Mouse (Mus musculus): ENCODE results near the gene Acap1. TPM values are rescaled to one million over a fixed set of nuclear protein-coding genes. Genes with fewer than 3 reads are reported as not detected.
"Not testable (repeated sequence)": the region's sequence is repeated elsewhere in the genome, so short reads cannot be mapped to it uniquely, and the experiment has no call there.

Gene Acap1
- polyA plus RNA-seq, 1 experiment from 2014 or later = 0.75 TPM

DNA sequence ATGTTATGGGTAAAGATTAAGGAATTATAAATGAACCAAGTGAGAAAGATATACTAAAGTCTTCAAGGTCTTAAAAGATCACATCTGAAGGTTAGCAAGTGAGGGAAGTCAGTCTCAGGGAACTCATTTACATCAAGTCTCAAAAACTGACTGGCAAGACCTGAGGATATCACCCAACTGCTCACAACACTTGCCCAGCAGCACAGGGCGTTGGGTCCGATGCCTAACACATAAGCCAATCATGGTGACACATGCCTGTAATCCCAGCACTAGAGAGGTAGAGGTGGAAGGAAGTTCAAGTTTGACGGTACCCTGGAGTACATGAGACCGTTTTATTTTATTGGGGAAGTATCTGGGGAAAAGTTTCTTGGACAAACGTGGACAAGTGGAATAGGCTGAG, 22.8 kb upstream of the Acap1 start:
- no peaks in the 10 kb centered on the region for H3K27me3 ChIP-seq (ENCODE audit: control insufficient read depth, insufficient read depth, low read length)
- no peaks in the 10 kb centered on the region for H3K9me3 ChIP-seq (ENCODE audit: control insufficient read depth, low read length)
- 90% methylated on average over 5 of the region's 5 CpGs for WGBS
- peaks cover 32% of the 10 kb centered on the region for H3K4me1 ChIP-seq (replicated peaks; ENCODE audit: control insufficient read depth, insufficient read depth, low read length)
- no peak for DNase-seq (ENCODE audit: low spot score)
- peaks cover 15% of the 10 kb centered on the region for H3K36me3 ChIP-seq (ENCODE audit: control insufficient read depth, insufficient read depth, low read length)
- no peak overlapping the region for H3K9ac ChIP-seq (ENCODE audit: low read length)
- H3K27ac ChIP-seq (ENCODE audit: low read depth, low read length) = no peak overlapping the region
- no peak overlapping the region for H3K4me3 ChIP-seq (ENCODE audit: low read depth, low read length)
- ATAC-seq (replicated peaks; ENCODE audit: low FRiP score) = no peak
- H3K4me2 ChIP-seq (ENCODE audit: low read depth, low read length, severe bottlenecking) = no peak overlapping the region

GRCm38 (mm10) chr11:69917379-69917948, 22.1 kb upstream of the Acap1 start:
- H3K27me3 ChIP-seq (ENCODE audit: control insufficient read depth, insufficient read depth, low read length) = no peaks in the 10 kb centered on the region
- no peak overlapping the region for H3K4me3 ChIP-seq (ENCODE audit: low read depth, low read length)
- peaks cover 29% of the 10 kb centered on the region for H3K4me1 ChIP-seq (replicated peaks; ENCODE audit: control insufficient read depth, insufficient read depth, low read length)
- H3K9ac ChIP-seq (ENCODE audit: low read length) = no peak overlapping the region
- no peak overlapping the region for H3K27ac ChIP-seq (ENCODE audit: low read depth, low read length)
- DNase-seq (ENCODE audit: low spot score) = no peak
- WGBS = 87% methylated on average over 8 of the region's 8 CpGs
- peaks cover 18% of the 10 kb centered on the region for H3K36me3 ChIP-seq (ENCODE audit: control insufficient read depth, insufficient read depth, low read length)
- no peak for ATAC-seq (replicated peaks; ENCODE audit: low FRiP score)
- no peaks in the 10 kb centered on the region for H3K9me3 ChIP-seq (ENCODE audit: control insufficient read depth, low read length)
- no peak overlapping the region for H3K4me2 ChIP-seq (ENCODE audit: low read depth, low read length, severe bottlenecking)

- not testable (repeated sequence) for H3K9ac ChIP-seq (ENCODE audit: low read length); DNase-seq (ENCODE audit: low spot score); H3K27me3 ChIP-seq (ENCODE audit: control insufficient read depth, insufficient read depth, low read length); H3K4me3 ChIP-seq (ENCODE audit: low read depth, low read length); H3K27ac ChIP-seq (ENCODE audit: low read depth, low read length); H3K4me2 ChIP-seq (ENCODE audit: low read depth, low read length, severe bottlenecking); ATAC-seq (replicated peaks; ENCODE audit: low FRiP score); H3K9me3 ChIP-seq (ENCODE audit: control insufficient read depth, low read length)
- WGBS = 58% methylated on average over 7 of the region's 7 CpGs
- peaks cover 23% of the 10 kb centered on the region for H3K36me3 ChIP-seq (ENCODE audit: control insufficient read depth, insufficient read depth, low read length)
- peaks cover 29% of the 10 kb centered on the region for H3K4me1 ChIP-seq (replicated peaks; ENCODE audit: control insufficient read depth, insufficient read depth, low read length)
Measured at GRCm38 (mm10) chr11:69916652-69917378, 21.5 kb upstream of the Acap1 start.

GRCm38 (mm10) chr11:69915667-69916627, 20.6 kb upstream of the Acap1 start:
- peaks cover 25% of the 10 kb centered on the region for H3K36me3 ChIP-seq (ENCODE audit: control insufficient read depth, insufficient read depth, low read length)
- no peaks in the 10 kb centered on the region for H3K9me3 ChIP-seq (ENCODE audit: control insufficient read depth, low read length)
- ATAC-seq (replicated peaks; ENCODE audit: low FRiP score) = no peak
- DNase-seq (ENCODE audit: low spot score) = no peak
- H3K27me3 ChIP-seq (ENCODE audit: control insufficient read depth, insufficient read depth, low read length) = no peaks in the 10 kb centered on the region
- no peak overlapping the region for H3K4me3 ChIP-seq (ENCODE audit: low read depth, low read length)
- H3K9ac ChIP-seq (ENCODE audit: low read length) = 0 out of 2 replicates have a peak overlapping the region, but pooled peaks have one; percentile 12
- peak overlapping the region; percentile 26; the same call in 1 of the 2 replicates for H3K4me2 ChIP-seq (ENCODE audit: low read depth, low read length, severe bottlenecking)
- H3K27ac ChIP-seq (ENCODE audit: low read depth, low read length) = no peak overlapping the region
- 75% methylated on average over 5 of the region's 5 CpGs for WGBS
- peaks cover 29% of the 10 kb centered on the region for H3K4me1 ChIP-seq (replicated peaks; ENCODE audit: control insufficient read depth, insufficient read depth, low read length)

GRCm38 (mm10) chr11:69914917-69915430, 19.6 kb upstream of the Acap1 start:
- Histone ChIP-seq H3K9ac (ENCODE audit: low read length) (peak overlapping the region; percentile 89), H3K9me3 (ENCODE audit: control insufficient read depth, low read length) (no peaks in the 10 kb centered on the region), H3K36me3 (ENCODE audit: control insufficient read depth, insufficient read depth, low read length) (peaks cover 25% of the 10 kb centered on the region), H3K27me3 (ENCODE audit: control insufficient read depth, insufficient read depth, low read length) (no peaks in the 10 kb centered on the region), H3K4me3 (ENCODE audit: low read depth, low read length) (peak overlapping the region; percentile 91), H3K4me1 (replicated peaks; ENCODE audit: control insufficient read depth, insufficient read depth, low read length) (peaks cover 29% of the 10 kb centered on the region), H3K27ac (ENCODE audit: low read depth, low read length) (no peak overlapping the region), H3K4me2 (ENCODE audit: low read depth, low read length, severe bottlenecking) (peak overlapping the region; percentile 99)
- ATAC-seq (replicated peaks; ENCODE audit: low FRiP score) = no peak
- WGBS = 41% methylated on average over 9 of the region's 9 CpGs
- no peak for DNase-seq (ENCODE audit: low spot score)

DNA sequence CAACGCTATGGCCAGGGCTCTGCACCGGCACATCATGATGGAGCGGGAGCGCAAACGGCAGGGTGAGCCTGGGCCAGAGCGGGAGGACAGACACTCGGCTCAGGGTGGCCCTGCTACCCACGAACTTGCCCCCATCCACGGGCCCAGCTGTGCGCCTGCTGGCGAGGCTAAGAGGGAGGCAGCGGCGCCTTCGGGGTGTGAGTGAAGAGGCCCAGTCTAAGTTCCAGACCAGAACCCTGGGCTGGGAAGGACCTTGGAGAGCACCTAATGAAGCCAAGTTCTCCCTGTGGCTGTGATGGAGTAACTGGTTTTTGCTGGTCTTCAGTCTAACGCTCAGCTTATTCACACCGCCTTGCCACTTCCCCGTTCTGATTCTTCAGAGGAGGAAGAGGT, 19.0 kb upstream of the Acap1 start:
- WGBS = 4% methylated on average over 17 of the region's 17 CpGs
- peak overlapping the region; percentile 99 for H3K4me2 ChIP-seq (ENCODE audit: low read depth, low read length, severe bottlenecking)
- ATAC-seq (replicated peaks; ENCODE audit: low FRiP score) (no peak), DNase-seq (ENCODE audit: low spot score) (no peak)
- peaks cover 25% of the 10 kb centered on the region for H3K4me1 ChIP-seq (replicated peaks; ENCODE audit: control insufficient read depth, insufficient read depth, low read length)
- H3K4me3 ChIP-seq (ENCODE audit: low read depth, low read length) = peak overlapping the region; percentile 91
- peaks cover 29% of the 10 kb centered on the region for H3K36me3 ChIP-seq (ENCODE audit: control insufficient read depth, insufficient read depth, low read length)
- no peaks in the 10 kb centered on the region for H3K9me3 ChIP-seq (ENCODE audit: control insufficient read depth, low read length)
- H3K27me3 ChIP-seq (ENCODE audit: control insufficient read depth, insufficient read depth, low read length) = no peaks in the 10 kb centered on the region
- peak overlapping the region; percentile 89 for H3K9ac ChIP-seq (ENCODE audit: low read length)
- peak overlapping the region; percentile 69 for H3K27ac ChIP-seq (ENCODE audit: low read depth, low read length)

DNA sequence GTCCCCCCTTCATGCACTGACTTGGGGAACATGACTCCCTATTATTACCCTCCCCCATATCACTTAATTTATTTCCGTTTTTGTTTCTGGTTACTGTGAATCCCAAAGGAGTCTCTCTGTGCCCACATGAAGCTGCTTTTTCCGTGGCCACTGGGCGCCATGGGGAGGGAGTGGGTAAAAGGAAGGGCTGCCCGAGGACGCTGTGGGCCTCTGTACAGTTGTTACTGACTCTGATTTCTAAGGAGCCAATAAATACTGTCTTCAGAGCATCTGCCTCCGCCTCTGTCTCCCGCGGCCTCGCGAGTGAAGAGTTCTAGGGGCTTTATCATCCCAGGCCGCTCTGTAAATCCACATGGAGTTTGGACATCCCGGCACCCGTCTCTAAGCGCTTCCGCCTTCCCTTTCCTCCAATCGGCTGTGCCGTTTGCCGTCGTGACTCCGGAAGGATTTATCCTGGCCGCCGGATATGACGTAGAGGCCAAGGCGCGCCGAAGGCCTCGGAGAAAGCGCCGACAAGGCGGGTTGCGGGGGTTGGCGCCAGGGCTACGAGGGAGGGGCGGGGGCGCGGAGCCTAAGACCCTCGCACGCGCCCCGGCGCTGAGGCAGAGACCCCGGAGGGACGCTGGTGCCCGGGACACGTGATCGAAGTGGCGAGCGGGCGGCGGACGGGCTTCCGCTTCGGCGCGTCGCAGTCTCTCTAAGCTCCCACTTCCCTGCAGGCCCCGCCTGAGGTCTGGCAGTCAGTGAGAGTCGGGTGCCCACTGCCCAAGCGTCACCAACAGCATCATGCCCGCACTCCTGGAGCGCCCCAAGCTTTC, 18.4 kb upstream of the Acap1 start, which contains the start of gene Gps2:
Gene Gps2 (plus strand): TSS at position 335 of the 818 bp plus-strand sequence.
- peak; percentile 94 for DNase-seq (ENCODE audit: low spot score)
- H3K27ac ChIP-seq (ENCODE audit: low read depth, low read length) = peak within 1 kb of the TSS; percentile 69
- peaks cover 35% of the 10 kb centered on the region for H3K36me3 ChIP-seq (ENCODE audit: control insufficient read depth, insufficient read depth, low read length)
- peak within 1 kb of the TSS; percentile 99 for H3K4me2 ChIP-seq (ENCODE audit: low read depth, low read length, severe bottlenecking)
- peak; percentile 86 for ATAC-seq (replicated peaks; ENCODE audit: low FRiP score)
- 3% methylated on average over 61 of the region's 61 CpGs for WGBS
- H3K9ac ChIP-seq (ENCODE audit: low read length) = peak within 1 kb of the TSS; percentile 89
- H3K4me3 ChIP-seq (ENCODE audit: low read depth, low read length) = peak within 1 kb of the TSS; percentile 91
- H3K27me3 ChIP-seq (ENCODE audit: control insufficient read depth, insufficient read depth, low read length) = no peaks in the 10 kb centered on the region
- peaks cover 20% of the 10 kb centered on the region for H3K4me1 ChIP-seq (replicated peaks; ENCODE audit: control insufficient read depth, insufficient read depth, low read length)
- H3K9me3 ChIP-seq (ENCODE audit: control insufficient read depth, low read length) = no peaks in the 10 kb centered on the region
